Mouse (Mus musculus): ENCODE measurements at regions not wholly inside any gene's neighbourhood (a gene's known extent, or its start where the extent isn't known, plus 50 kb on each side); places are given as distances from the start of the nearest gene placed in this dataset.
"Not testable (repeated sequence)": the region's sequence is repeated elsewhere in the genome, so short reads cannot be mapped to it uniquely, and the experiment has no call there.

DNA sequence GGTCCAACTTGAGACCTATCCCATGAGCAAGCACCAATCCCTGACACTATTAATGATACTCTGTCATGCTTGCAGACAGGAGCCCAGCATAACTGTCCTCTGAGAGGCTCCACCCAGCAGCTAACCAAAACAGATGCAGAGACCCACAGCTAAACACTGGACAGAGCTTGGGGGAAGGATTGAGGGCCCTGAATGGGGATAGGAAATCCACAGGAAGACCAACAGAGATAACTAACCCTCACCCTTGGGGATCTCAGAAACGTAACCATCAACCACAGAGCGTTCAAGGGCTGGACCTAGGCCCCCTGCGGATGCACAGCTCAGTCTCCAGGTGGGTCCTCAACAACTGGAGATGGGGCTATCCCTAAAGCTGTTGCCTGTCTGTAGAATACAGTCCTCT, 93.7 kb downstream of the Cd24a start:
- no peak for DNase-seq (ENCODE audit: low spot score in 2 of 2)

GRCm38 (mm10) chr10:43672490-43672889, 94.4 kb downstream of the Cd24a start:
- no peak for DNase-seq (ENCODE audit: low spot score in 2 of 2)

DNA sequence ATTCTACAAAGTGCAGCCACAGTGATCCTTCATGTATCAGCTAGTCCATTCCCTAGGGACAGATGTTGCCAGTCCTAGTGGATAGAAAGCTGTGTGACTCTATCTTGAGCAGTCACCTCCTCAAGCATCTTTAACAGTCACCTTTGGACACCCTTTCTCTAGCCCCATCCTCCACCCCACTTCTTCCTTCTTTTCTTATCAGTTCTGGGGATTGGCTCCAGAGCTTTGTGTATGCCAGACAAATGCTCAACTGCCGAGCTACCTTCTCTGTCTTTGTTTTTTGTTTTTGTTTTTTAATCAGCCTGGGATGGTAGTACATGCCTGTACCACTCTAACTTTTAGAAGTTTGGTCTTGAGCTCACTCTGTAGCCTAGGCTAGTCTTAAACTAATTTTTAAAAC, 96.7 kb downstream of the Cd24a start:
- DNase-seq (ENCODE audit: low spot score in 2 of 2) = no peak

DNA sequence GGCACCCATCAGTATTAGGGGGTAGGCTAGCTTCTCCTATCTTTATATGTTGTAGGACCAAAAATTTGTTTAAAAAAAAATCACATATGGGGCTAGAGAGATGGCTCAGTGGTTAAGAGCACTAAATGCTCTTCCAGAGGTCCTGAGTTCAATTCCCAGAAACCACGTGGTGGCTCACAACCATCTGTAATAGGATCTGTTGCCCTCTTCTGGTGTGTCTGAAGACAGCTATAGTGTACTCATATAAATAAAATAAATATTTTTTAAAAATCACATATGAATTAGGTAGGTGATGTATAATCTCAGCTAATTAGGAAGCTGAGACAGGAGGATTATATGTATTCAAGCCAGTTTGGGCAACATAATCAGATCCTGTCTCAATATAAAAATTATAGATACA, 97.4 kb downstream of the Cd24a start:
- not testable (repeated sequence) for DNase-seq (ENCODE audit: low spot score in 2 of 2)

- DNase-seq (ENCODE audit: low spot score in 2 of 2) = no peak
Measured at GRCm38 (mm10) chr10:43676289-43676688, 98.2 kb downstream of the Cd24a start.

- no peak for DNase-seq (ENCODE audit: low spot score in 2 of 2)
Measured at GRCm38 (mm10) chr10:43684247-43685033, 106.4 kb downstream of the Cd24a start.

GRCm38 (mm10) chr10:43689161-43689913, 111.3 kb downstream of the Cd24a start:
- DNase-seq (ENCODE audit: low spot score in 2 of 2) = no peak

DNA sequence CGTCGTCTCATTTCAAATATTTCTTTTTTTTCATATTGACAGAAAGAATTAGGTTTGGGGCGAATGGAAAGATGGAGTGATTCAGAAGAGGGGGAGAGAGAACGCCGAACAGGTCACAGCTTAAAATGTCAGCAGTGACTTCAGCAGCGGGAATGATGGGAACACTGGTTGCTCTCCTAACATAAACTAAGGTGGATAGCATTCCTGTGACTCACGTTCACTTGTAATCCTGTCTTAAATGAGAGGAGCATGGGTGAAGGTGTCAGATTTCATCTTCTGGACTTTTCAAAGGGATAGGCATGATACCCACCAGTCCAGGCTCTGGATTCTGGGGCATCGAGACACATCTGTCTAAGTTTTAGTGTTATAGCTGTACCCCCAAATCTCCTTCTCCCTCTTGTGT, 111.8 kb downstream of the Cd24a start:
- no peak for DNase-seq (ENCODE audit: low spot score in 2 of 2)

- no peak for DNase-seq (ENCODE audit: low spot score in 2 of 2)
Measured at GRCm38 (mm10) chr10:43693974-43694373, 115.9 kb downstream of the Cd24a start.

DNA sequence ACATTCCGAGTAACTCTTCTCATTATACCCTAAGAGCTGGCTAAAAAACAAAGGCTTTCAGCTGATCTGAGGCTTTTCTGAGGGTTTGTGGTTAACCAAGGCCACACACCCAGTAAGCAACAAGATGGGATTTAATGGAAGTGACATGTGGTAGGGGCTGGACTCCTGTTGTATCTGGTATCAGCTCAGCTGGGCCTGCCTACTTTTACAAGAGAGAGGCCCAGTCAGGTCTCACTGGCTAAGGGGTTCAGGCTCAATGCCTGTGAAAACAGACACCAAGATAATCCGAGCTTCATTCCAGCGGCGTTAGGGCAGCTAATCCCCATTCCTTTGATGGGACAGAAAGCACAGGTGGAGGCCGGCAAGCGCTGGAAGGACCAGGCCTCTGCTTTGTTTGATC, 116.4 kb downstream of the Cd24a start:
- no peak for DNase-seq (ENCODE audit: low spot score in 2 of 2)

- no peak for DNase-seq (ENCODE audit: low spot score in 2 of 2)
Measured at GRCm38 (mm10) chr10:43695470-43695869, 117.4 kb downstream of the Cd24a start.

DNA sequence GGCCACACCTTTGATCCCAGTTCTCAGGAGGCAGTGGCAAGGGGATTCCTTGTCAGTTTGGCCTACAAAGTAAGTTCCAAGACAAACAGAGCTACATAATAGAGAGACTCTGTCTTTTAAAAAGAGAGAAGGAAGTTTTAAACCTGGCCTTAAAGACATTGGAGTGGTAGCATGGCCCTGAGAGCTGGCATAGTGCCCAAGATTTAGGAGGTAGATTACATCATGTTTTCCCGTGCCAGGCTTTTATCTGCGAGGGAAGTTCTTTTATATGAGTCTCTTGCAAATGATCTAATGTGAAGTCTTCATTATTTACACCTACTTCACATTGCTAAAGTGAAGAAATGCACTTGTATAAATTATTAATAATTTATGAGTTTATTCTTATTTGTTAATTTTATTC, 119.8 kb downstream of the Cd24a start:
- no peak for DNase-seq (ENCODE audit: low spot score in 2 of 2)

DNA sequence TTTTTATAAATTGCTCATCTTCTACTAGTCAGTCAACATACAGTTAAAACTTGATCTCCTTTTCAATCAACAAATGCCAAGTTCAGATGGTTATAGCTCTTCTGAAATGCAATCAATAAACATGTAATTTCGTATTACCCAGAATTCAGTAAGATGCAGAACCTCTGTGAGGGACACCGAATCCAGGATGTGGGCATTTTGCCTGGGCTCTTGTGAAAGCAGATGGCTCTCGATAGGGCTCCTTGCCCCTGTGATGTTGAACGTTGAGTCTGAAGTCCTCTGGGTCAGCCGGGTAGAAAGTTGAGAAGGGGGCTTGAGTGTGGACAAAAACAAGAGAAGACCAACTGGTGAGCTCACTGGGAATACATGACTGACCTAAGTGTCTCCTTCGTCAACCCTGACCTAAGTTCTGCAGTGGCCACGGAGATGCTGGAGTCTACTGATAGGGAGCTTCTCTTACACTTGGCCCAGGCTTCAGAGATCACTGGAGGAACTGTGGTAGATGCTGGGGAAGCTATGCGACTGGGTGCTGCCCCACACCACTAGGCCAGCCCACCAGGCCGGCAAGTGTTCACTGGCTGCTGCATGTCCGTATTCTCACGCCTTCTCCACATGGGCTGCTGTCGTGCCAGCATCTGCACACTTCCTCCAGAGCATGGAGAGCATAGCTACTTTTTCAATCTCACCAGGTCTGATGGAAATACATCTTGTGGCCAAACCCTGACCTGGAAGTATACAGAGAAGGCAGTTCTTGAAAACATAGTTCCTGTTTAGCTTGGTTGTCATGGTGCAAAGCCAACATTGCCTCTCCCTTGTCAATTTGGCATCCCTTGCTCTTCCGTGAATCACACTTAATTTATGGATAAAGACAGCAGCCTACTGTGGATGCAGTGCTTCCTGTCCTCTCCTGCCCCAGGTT, 122.5 kb downstream of the Cd24a start:
- no peak for DNase-seq (ENCODE audit: low spot score in 2 of 2)

DNA sequence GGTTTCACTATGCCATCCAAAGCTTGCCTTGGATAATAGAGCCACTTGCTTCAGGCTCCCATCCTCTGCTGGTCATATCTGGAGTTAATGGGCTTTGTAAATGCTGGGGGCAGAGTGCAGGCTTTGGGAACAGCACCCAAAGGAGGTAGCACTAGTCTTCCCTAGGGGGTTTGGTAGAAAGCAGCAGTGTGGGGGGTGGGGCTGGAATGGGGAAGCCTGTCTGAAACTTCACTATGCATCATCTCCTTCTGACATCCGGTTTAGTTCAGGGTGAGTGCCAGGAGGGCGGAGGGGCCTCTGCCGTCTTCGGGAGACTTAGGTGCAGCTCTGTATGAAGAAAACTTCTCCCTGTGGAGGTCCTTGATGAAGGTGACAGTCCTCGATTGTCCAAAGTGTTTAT, 124.8 kb downstream of the Cd24a start:
- no peak for DNase-seq (ENCODE audit: low spot score in 2 of 2)

DNA sequence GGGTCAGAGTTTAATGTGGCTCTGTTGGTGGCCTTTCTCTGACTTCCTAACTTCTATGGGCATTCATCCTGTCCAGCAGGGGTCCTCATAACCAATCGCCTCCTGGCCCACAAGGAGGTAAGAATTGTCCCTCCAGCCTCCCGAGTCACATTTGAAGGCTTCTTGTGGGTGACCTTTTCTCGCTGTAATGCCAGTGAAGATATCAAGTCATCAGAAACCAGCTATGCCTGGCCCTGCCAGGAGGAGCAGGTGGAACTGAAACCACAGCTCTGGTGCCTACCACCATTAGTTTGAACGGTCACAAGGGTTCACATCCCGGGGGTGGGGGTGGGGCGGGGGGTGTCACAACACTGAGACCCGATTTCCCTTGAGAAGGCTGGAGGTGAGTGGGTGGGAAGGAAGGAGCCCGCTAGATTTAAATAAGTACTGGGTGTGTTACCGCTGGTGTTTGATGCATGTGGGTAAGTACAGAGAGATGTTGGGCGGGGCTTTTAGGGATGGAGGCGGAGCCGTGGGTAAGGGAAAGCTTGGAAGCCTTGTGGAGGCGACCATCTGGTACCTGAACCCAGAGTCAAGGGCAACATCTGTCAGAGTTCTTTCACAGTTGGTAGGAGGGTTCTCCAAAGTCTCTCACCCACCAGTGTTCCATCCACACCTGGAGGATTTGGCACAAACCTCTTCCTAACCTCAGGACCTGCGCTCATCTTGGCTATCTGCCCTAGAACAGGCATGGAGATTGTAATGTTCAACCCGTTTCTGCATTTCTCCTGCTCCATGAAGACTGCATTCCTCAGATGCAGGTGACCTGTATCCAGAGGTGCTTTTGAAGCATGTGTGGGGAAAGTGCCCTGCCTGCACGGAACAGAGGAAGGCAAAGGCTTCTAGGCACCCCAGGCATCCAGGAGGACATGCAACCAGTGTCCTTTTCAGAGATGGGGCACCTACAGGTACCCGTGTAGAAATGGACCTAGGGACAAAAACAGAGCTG, 128.2 kb downstream of the Cd24a start:
- no peak for DNase-seq (ENCODE audit: low spot score in 2 of 2)

GRCm38 (mm10) chr10:43707011-43707410, 128.9 kb downstream of the Cd24a start:
- DNase-seq (ENCODE audit: low spot score in 2 of 2) = no peak

DNA sequence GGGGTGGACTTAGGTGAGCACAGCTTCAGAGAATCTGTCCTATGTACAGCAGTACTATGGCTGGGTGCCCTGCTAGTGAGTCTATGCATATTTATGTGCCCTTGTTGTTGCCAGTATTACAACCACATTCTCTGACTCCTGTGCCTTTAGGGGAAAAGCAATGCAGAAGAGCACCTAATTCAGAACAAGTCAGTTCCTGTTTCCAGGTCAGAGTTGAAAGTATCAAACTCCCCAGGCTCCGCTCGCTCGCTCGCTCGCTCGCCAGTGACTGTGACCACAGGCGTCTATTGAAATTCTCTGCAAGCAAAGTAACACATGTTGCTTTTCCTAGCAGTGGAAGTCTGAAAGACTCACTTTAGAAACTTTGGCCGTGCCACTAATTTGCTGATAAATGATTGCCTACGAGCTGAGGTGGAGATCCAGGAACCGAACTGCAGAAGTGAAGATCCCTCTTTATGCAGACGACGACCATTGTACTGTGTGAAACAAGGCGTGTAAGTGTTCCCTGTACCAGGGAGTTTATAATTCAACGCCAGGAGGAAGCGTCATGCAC, 129.8 kb downstream of the Cd24a start:
- no peak for DNase-seq (ENCODE audit: low spot score in 2 of 2)

GRCm38 (mm10) chr10:43709278-43710033, 131.4 kb downstream of the Cd24a start:
- DNase-seq (ENCODE audit: low spot score in 2 of 2) = no peak

DNA sequence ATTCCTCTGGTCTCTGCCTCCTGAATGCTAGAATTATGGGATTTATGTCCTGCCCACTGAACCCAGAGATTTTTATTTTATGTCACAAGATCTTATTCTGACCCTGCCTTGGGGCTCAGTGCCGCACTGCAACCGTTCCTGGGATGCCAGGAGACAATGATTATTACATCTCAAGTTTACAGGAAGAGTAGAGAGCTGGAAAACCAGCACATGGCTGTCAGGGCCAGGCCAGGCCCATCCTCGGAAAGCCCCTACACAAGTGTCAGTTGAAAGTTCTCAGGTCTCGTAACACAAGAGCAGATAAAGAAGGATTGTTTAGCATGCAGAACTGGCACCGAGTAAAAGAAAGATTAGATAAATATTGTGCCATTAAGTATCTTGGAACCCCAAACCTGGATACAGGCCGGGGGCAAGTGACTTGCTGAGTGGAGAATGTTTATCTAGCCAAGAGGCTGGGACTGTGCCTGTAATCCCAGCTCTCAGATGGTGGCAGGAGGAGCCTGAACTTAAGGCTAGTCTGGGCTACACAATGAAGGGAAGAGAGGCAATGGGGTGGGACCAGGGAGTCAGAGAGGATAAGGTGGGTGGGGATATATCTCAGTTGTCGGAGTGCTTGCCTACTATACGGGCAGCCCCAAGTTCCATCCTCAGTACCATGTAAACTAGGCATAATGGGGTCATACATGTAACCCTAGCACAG, 132.3 kb downstream of the Cd24a start:
- no peak for DNase-seq (ENCODE audit: low spot score in 2 of 2)
